Mouse (Mus musculus) adrenal gland, adult 8-10 months (tissue): ENCODE data around the gene Erp29. TPM values are rescaled to one million over a fixed set of nuclear protein-coding genes. Genes with fewer than 3 reads are reported as not detected.

ENCODE experiments used
- DNase-seq: peaks from one replicate; pipeline ENCODE4 v3.0.0; 2022
- total RNA-seq, 4 experiments: library from RNA; stranded (reverse); gene quantifications; 2 replicates each; pipeline ENCODE4 v1.2.4; 2022

Gene Erp29
- total RNA-seq, 4 experiments from 2014 or later: 105 to 121 (median 115) TPM

- no peak for DNase-seq
Observed at GRCm38 (mm10) chr5:121449976-121450375, 2.3 kb downstream of the Erp29 start.

- no peak for DNase-seq
Observed at GRCm38 (mm10) chr5:121448450-121448849, 3.9 kb downstream of the Erp29 start.

- no peak for DNase-seq
Observed at GRCm38 (mm10) chr5:121444870-121445269, 7.4 kb downstream of the Erp29 start.

- no peak for DNase-seq
Observed at GRCm38 (mm10) chr5:121443548-121443947, 8.8 kb downstream of the Erp29 start.

- DNase-seq: no peak
Observed at GRCm38 (mm10) chr5:121438756-121439155, 13.6 kb downstream of the Erp29 start.

GRCm38 (mm10) chr5:121438131-121438530 lies 14.2 kb downstream of the Erp29 start:
- DNase-seq: no peak

GRCm38 (mm10) chr5:121428954-121429353 lies 23.4 kb downstream of the Erp29 start:
- DNase-seq: no peak

GRCm38 (mm10) chr5:121423297-121423696 lies 29.0 kb downstream of the Erp29 start:
- DNase-seq: no peak

GRCm38 (mm10) chr5:121422787-121423186 lies 29.5 kb downstream of the Erp29 start:
- DNase-seq: no peak

GRCm38 (mm10) chr5:121420721-121421120 lies 31.6 kb downstream of the Erp29 start:
- DNase-seq: no peak

- no peak for DNase-seq
Observed at GRCm38 (mm10) chr5:121410975-121411374, 41.3 kb downstream of the Erp29 start.

GRCm38 (mm10) chr5:121407856-121408255 lies 44.5 kb downstream of the Erp29 start:
- no peak for DNase-seq

- no peak for DNase-seq
Observed at GRCm38 (mm10) chr5:121400849-121401248, 51.5 kb downstream of the Erp29 start.

- no peak for DNase-seq
Observed at GRCm38 (mm10) chr5:121400064-121400463, 52.2 kb downstream of the Erp29 start.

- DNase-seq: no peak
Observed at GRCm38 (mm10) chr5:121399540-121399939, 52.8 kb downstream of the Erp29 start.

- no peak for DNase-seq
Observed at GRCm38 (mm10) chr5:121398965-121399462, 53.3 kb downstream of the Erp29 start.

GRCm38 (mm10) chr5:121398146-121398964 lies 54.0 kb downstream of the Erp29 start:
- no peak for DNase-seq

GRCm38 (mm10) chr5:121397187-121398145 lies 54.8 kb downstream of the Erp29 start, which contains the start of gene Naa25:
Naa25 (plus strand) TSS chr5:121397936.
- DNase-seq: peak; percentile 91

GRCm38 (mm10) chr5:121395621-121396020 lies 56.7 kb downstream of the Erp29 start:
- no peak for DNase-seq

GRCm38 (mm10) chr5:121393402-121393801 lies 58.9 kb downstream of the Erp29 start:
- DNase-seq: no peak

GRCm38 (mm10) chr5:121392667-121393380 lies 59.5 kb downstream of the Erp29 start:
- no peak for DNase-seq

GRCm38 (mm10) chr5:121389691-121390090 lies 62.6 kb downstream of the Erp29 start:
- no peak for DNase-seq
